Mouse (Mus musculus) B cell, adult 2 months (primary cell): ENCODE measurements around the gene Rundc3b.

Source experiments
- DNase-seq, 2 experiments: peaks; one replicate each; pipeline ENCODE4 v3.0.0; 2022

Gene Rundc3b

GRCm38 (mm10) chr5:8487989-8488700, 134.6 kb downstream of the Rundc3b start:
- DNase-seq = no peak

DNA sequence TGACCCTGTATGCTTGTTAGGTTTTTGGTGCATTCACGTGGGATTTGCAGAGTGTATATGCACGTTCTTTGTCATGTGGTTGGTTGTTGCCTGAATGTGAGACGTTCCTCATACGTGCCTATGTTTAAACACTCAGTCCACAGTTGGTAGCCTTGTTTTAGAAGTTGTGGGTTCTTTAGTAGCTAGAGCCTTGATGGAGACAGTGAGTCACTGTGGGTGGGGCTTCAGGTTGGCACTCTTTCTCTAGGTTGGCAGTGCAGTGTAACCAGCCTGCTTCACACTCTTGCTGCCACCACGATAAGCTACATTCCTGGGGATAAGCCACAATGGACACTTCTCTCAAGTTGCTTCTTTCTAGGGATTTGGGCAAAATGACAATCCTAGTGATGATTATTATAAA, 166.2 kb downstream of the Rundc3b start:
- DNase-seq = no peak

GRCm38 (mm10) chr5:8455565-8455964, 167.2 kb downstream of the Rundc3b start:
- no peak for DNase-seq
